Mouse (Mus musculus): ENCODE data around the gene Ptpn13. TPM values are rescaled to one million over a fixed set of nuclear protein-coding genes. Genes with fewer than 3 reads are reported as not detected.

Gene Ptpn13
- polyA plus RNA-seq, 1 experiment: 7.6 TPM

DNA sequence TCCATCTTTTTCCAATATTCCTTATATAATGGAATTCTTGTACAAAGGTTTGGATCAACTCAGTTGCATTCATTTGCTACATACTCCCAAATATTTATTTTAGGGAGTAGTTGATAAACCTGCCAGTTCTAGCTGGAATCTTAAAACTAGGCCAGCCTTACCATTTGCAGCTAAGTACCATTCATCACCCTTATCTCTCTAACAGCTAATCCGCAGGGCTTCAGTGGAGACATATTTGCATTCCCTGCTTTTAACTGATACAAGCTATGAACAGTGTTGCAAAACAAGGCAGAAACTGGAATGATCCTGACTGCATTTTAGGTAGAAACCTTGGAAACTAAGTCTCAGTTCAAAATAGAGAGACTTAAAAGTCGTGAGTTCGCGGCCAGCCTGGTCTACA, 27.6 kb upstream of the Ptpn13 start:
- 97% methylated on average over 4 of the region's 4 CpGs for WGBS
- TF ChIP-seq POLR2A (IDR thresholded peaks at IDR 0.05; ENCODE audit: control insufficient read depth, extremely low read depth, insufficient read depth, low read length, poor library complexity): no peak
- no peak for TF ChIP-seq CTCF (IDR thresholded peaks at IDR 0.05; ENCODE audit: borderline replicate concordance, control insufficient read depth, extremely low read depth, insufficient read depth, low read length, poor library complexity)
- H3K36me3 ChIP-seq (ENCODE audit: control insufficient read depth, insufficient read depth, low read length): no peaks in the 10 kb centered on the region
- no peaks in the 10 kb centered on the region for H3K4me1 ChIP-seq (replicated peaks; ENCODE audit: control insufficient read depth, insufficient read depth, low read length)
- H3K27me3 ChIP-seq (ENCODE audit: control insufficient read depth, insufficient read depth, low read length): no peaks in the 10 kb centered on the region
- no peak overlapping the region for H3K4me3 ChIP-seq (ENCODE audit: control insufficient read depth, insufficient read depth, low read length)
- no peak overlapping the region for H3K27ac ChIP-seq (ENCODE audit: control insufficient read depth, insufficient read depth, low read length)
- no peak for DNase-seq

DNA sequence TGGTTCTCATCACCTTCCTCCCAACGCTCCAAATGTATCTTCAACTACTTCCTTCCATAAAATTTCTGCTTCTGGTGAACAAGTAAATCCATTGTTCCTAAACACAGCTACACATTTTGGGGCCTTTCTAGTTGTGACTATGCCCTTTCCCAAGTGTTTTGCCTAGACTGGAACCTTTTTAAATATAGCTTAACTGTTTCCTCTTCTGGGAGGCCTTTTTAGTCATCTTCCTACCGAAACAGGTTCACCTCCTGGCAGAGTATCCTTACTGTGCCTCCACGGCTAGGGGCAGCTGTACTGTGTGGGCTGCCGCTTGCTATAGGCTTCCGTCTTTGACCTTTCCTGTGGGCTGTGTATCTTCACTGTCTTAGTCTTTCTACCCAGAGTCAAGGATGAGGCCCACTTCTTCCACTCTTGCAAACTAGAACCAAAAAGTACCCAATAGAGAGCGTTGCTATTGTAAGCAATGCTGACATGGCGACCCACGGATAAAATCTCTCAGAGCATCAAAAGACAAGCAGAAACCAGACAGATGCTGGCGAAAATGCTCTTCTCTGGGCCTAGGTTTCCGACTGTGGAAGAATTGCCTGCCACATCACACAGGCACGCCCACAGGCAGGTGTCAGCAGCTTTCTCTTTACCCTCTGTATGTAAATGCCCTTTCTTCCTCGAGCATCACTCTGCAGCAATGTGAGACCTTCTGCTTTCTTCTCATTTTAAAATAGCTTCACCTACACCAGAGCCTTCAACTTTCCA, 20.6 kb upstream of the Ptpn13 start:
- Histone ChIP-seq H3K27ac (ENCODE audit: control insufficient read depth, insufficient read depth, low read length) (no peak overlapping the region), H3K4me3 (ENCODE audit: control insufficient read depth, insufficient read depth, low read length) (no peak overlapping the region), H3K4me1 (replicated peaks; ENCODE audit: control insufficient read depth, insufficient read depth, low read length) (peaks cover 2% of the 10 kb centered on the region), H3K36me3 (ENCODE audit: control insufficient read depth, insufficient read depth, low read length) (no peaks in the 10 kb centered on the region), H3K27me3 (ENCODE audit: control insufficient read depth, insufficient read depth, low read length) (no peaks in the 10 kb centered on the region)
- peak; percentile 33 for DNase-seq
- TF ChIP-seq POLR2A (IDR thresholded peaks at IDR 0.05; ENCODE audit: control insufficient read depth, extremely low read depth, insufficient read depth, low read length, poor library complexity): no peak
- no peak for TF ChIP-seq CTCF (IDR thresholded peaks at IDR 0.05; ENCODE audit: borderline replicate concordance, control insufficient read depth, extremely low read depth, insufficient read depth, low read length, poor library complexity)
- 59% methylated on average over 12 of the region's 12 CpGs for WGBS

DNA sequence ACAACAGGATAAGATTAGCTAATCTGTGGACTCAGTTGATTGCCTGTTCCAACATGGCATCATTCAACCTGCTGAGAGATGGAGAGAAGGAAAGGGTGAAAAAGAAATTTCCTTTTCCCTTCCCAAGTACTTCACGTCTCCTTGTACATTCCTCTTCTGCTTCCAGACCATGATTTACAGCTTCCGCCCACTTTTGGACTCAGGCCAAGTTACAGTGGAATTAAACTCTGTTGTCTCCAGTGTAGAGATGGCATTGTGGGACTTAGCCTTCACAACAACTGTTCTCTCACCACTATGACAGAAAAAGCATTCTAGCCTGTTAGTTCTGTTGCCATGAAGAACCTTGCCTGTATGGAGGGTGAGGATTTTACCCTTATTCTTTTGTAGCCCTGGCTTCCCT, 19.1 kb upstream of the Ptpn13 start:
- no peaks in the 10 kb centered on the region for H3K36me3 ChIP-seq (ENCODE audit: control insufficient read depth, insufficient read depth, low read length)
- TF ChIP-seq POLR2A (IDR thresholded peaks at IDR 0.05; ENCODE audit: control insufficient read depth, extremely low read depth, insufficient read depth, low read length, poor library complexity) (no peak), CTCF (IDR thresholded peaks at IDR 0.05; ENCODE audit: borderline replicate concordance, control insufficient read depth, extremely low read depth, insufficient read depth, low read length, poor library complexity) (no peak)
- H3K4me3 ChIP-seq (ENCODE audit: control insufficient read depth, insufficient read depth, low read length): no peak overlapping the region
- H3K27me3 ChIP-seq (ENCODE audit: control insufficient read depth, insufficient read depth, low read length): no peaks in the 10 kb centered on the region
- no peak for DNase-seq
- H3K4me1 ChIP-seq (replicated peaks; ENCODE audit: control insufficient read depth, insufficient read depth, low read length): peaks cover 2% of the 10 kb centered on the region
- H3K27ac ChIP-seq (ENCODE audit: control insufficient read depth, insufficient read depth, low read length): no peak overlapping the region
- 72% methylated on average over 2 of the region's 2 CpGs for WGBS

DNA sequence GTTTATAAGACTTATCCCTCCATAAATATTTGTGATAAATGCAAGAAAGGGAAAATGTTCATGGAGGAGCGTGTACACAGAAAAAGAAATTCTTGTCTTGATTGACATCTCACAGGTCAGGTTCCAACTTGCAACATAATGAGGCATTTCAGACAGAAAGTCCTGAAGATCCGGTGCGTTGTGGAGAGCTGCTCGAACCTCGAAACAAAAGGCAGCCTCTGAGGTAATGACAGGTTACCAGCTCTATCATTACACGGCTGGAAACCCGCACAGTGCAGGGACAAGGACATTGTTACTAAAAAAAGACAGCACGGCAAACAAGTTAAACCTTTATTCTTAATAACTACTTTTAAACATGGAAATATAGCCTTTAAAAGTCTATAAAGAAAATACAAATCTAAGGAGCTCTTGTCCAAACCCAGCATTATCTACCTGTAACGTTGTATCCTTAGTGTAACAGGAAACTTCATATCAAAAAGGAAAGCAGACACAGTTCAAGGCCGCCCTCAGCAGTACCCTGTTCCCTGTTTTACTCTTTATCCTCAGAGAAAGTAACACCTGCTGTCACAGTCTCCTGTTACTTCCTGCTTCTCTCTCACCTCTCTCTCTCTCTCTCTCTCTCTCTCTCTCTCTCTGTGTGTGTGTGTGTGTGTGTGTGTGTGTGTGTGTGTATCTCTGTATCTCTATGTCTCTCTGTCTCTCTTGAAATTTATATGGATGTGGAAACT, 12.8 kb upstream of the Ptpn13 start:
- no peak for DNase-seq
- Histone ChIP-seq H3K4me3 (ENCODE audit: control insufficient read depth, insufficient read depth, low read length) (no peak overlapping the region), H3K36me3 (ENCODE audit: control insufficient read depth, insufficient read depth, low read length) (no peaks in the 10 kb centered on the region), H3K4me1 (replicated peaks; ENCODE audit: control insufficient read depth, insufficient read depth, low read length) (no peaks in the 10 kb centered on the region), H3K27ac (ENCODE audit: control insufficient read depth, insufficient read depth, low read length) (no peak overlapping the region), H3K27me3 (ENCODE audit: control insufficient read depth, insufficient read depth, low read length) (no peaks in the 10 kb centered on the region)
- TF ChIP-seq POLR2A (IDR thresholded peaks at IDR 0.05; ENCODE audit: control insufficient read depth, extremely low read depth, insufficient read depth, low read length, poor library complexity) (no peak), CTCF (IDR thresholded peaks at IDR 0.05; ENCODE audit: borderline replicate concordance, control insufficient read depth, extremely low read depth, insufficient read depth, low read length, poor library complexity) (no peak)
- WGBS: 81% methylated on average over 10 of the region's 10 CpGs

DNA sequence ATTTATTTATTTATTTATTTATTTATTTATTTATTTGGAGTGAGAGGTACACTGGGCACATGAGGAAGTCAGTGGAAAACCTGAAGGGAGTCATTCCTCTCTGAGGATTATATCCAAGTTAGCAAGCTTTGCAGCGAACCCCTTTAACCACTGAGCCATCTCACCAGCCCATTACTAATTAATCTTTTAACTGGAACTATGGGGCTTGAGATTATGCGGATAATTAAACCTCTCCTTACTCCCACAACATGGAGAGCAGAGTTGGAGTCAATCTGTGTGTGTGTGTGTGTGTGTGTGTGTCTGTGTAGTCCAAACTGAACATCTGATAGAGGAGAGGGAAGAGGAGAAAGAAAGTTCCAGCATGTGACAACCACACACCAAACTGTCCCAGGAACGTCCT, 10.4 kb upstream of the Ptpn13 start:
- no peak for DNase-seq
- WGBS: 90% methylated on average over 3 of the region's 3 CpGs
- H3K27me3 ChIP-seq (ENCODE audit: control insufficient read depth, insufficient read depth, low read length): no peaks in the 10 kb centered on the region
- no peak overlapping the region for H3K27ac ChIP-seq (ENCODE audit: control insufficient read depth, insufficient read depth, low read length)
- H3K36me3 ChIP-seq (ENCODE audit: control insufficient read depth, insufficient read depth, low read length): no peaks in the 10 kb centered on the region
- no peaks in the 10 kb centered on the region for H3K4me1 ChIP-seq (replicated peaks; ENCODE audit: control insufficient read depth, insufficient read depth, low read length)
- no peak for TF ChIP-seq POLR2A (IDR thresholded peaks at IDR 0.05; ENCODE audit: control insufficient read depth, extremely low read depth, insufficient read depth, low read length, poor library complexity)
- no peak for TF ChIP-seq CTCF (IDR thresholded peaks at IDR 0.05; ENCODE audit: borderline replicate concordance, control insufficient read depth, extremely low read depth, insufficient read depth, low read length, poor library complexity)
- no peak overlapping the region for H3K4me3 ChIP-seq (ENCODE audit: control insufficient read depth, insufficient read depth, low read length)

DNA sequence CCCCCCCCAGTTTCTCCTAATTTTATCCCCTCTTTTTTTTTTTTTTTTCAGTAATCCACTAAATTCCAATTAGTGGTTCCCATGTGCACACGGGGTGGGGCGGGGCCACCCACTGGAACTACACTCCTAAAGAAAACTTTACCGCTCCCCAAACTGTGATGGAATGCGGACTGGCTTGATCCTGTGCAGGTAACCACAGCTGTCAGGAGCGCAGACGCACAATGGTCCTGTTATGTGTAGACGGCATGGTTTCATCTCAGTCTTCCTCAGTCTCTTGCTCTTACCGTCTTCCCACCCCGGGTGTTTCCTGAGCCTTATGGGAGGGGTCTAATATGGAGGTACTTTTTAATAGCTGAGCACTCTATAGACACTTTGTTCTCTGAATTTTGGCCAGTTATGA, 7.0 kb upstream of the Ptpn13 start:
- no peak for DNase-seq
- 92% methylated on average over 9 of the region's 9 CpGs for WGBS
- Histone ChIP-seq H3K36me3 (ENCODE audit: control insufficient read depth, insufficient read depth, low read length) (no peaks in the 10 kb centered on the region), H3K27me3 (ENCODE audit: control insufficient read depth, insufficient read depth, low read length) (no peaks in the 10 kb centered on the region), H3K27ac (ENCODE audit: control insufficient read depth, insufficient read depth, low read length) (no peak overlapping the region), H3K4me3 (ENCODE audit: control insufficient read depth, insufficient read depth, low read length) (no peak overlapping the region), H3K4me1 (replicated peaks; ENCODE audit: control insufficient read depth, insufficient read depth, low read length) (no peaks in the 10 kb centered on the region)
- TF ChIP-seq CTCF (IDR thresholded peaks at IDR 0.05; ENCODE audit: borderline replicate concordance, control insufficient read depth, extremely low read depth, insufficient read depth, low read length, poor library complexity) (no peak), POLR2A (IDR thresholded peaks at IDR 0.05; ENCODE audit: control insufficient read depth, extremely low read depth, insufficient read depth, low read length, poor library complexity) (no peak)

Data from thymus, adult 2 months (tissue).